Mouse (Mus musculus) liver, adult (tissue): ENCODE measurements around the gene Rgs3.

Source experiments
- GATA4 ChIP-seq: IDR thresholded peaks from 2 replicates; pipeline ENCODE4 v1.6.1; 2014; ENCODE audit warnings: mild to moderate bottlenecking, low read length; ENCODE audit not compliant: insufficient replicate concordance

Rgs3 gene

GRCm38 (mm10) chr4:62646556-62647248, 87.1 kb downstream of the Rgs3 start:
- no peak for TF ChIP-seq GATA4

GRCm38 (mm10) chr4:62648848-62649247, 89.2 kb downstream of the Rgs3 start:
- TF ChIP-seq GATA4, result no peak

- no peak for TF ChIP-seq GATA4
Measured at GRCm38 (mm10) chr4:62649536-62650230, 90.0 kb downstream of the Rgs3 start.

- TF ChIP-seq GATA4, result no peak
Measured at GRCm38 (mm10) chr4:62651179-62651760, 91.6 kb downstream of the Rgs3 start.

- TF ChIP-seq GATA4, result no peak
Measured at GRCm38 (mm10) chr4:62652215-62652614, 92.6 kb downstream of the Rgs3 start.

GRCm38 (mm10) chr4:62652921-62653757, 93.5 kb downstream of the Rgs3 start:
- TF ChIP-seq GATA4, result no peak

GRCm38 (mm10) chr4:62653922-62654661, 94.4 kb downstream of the Rgs3 start:
- no peak for TF ChIP-seq GATA4

- no peak for TF ChIP-seq GATA4
Measured at GRCm38 (mm10) chr4:62659264-62659663, 99.6 kb downstream of the Rgs3 start.

GRCm38 (mm10) chr4:62659861-62660553, 100.4 kb downstream of the Rgs3 start:
- TF ChIP-seq GATA4, result no peak

- TF ChIP-seq GATA4, result no peak
Measured at GRCm38 (mm10) chr4:62660554-62660864, 100.9 kb downstream of the Rgs3 start.

- TF ChIP-seq GATA4, result no peak
Measured at GRCm38 (mm10) chr4:62661311-62661849, 101.7 kb downstream of the Rgs3 start.

- TF ChIP-seq GATA4, result no peak
Measured at GRCm38 (mm10) chr4:62663348-62663747, 103.7 kb downstream of the Rgs3 start.

GRCm38 (mm10) chr4:62665842-62666241, 106.2 kb downstream of the Rgs3 start:
- no peak for TF ChIP-seq GATA4

- TF ChIP-seq GATA4, result no peak
Measured at GRCm38 (mm10) chr4:62668666-62669065, 109.0 kb downstream of the Rgs3 start.
